7 mouse cellular contexts compared by ENCODE assay signal in genomic region chr16:16983131-16983533, GRCm38 (mm10). TPM values are rescaled to one million over a fixed set of nuclear protein-coding genes. Genes with fewer than 3 reads are reported as not detected.
DNase-seq lines count a peak whose midpoint lies in the region; ATAC-seq lines count a peak whose summit lies in the region.

TSS of gene Mapk1 (plus strand) at chr16:16983382.

- H3K27me3 ChIP-seq in embryonic facial prominence, embryonic 11.5 days (ENCODE audit: control insufficient read depth, insufficient read depth, low read length) = no peaks in the 10 kb centered on the region
- no peaks in the 10 kb centered on the region for H3K27me3 ChIP-seq in limb, embryonic 10.5 days (ENCODE audit: low read depth, poor library complexity, severe bottlenecking)
- H3K27me3 ChIP-seq in midbrain, embryonic 13.5 days = no peaks in the 10 kb centered on the region

- ATAC-seq in embryonic facial prominence, embryonic 11.5 days (replicated peaks; ENCODE audit: insufficient number of reproducible peaks, low FRiP score, low TSS enrichment, low read depth) = peak; percentile 94
- peak; percentile 98 for ATAC-seq in granulocyte monocyte progenitor cell, adult 5-6 weeks (replicated peaks; ENCODE audit: poor library complexity, severe bottlenecking)
- peak; percentile 98 for ATAC-seq in midbrain, embryonic 13.5 days

- H3K9me3 ChIP-seq in embryonic facial prominence, embryonic 11.5 days (replicated peaks; ENCODE audit: control insufficient read depth, low read length) = no peaks in the 10 kb centered on the region
- no peaks in the 10 kb centered on the region for H3K9me3 ChIP-seq in limb, embryonic 10.5 days (replicated peaks)
- H3K9me3 ChIP-seq in midbrain, embryonic 13.5 days = no peaks in the 10 kb centered on the region

- H3K27ac ChIP-seq in embryonic facial prominence, embryonic 11.5 days (replicated peaks; ENCODE audit: low read depth, low read length) = peak within 1 kb of the TSS; percentile 72
- peak within 1 kb of the TSS; percentile 98 for H3K27ac ChIP-seq in limb, embryonic 10.5 days
- peak within 1 kb of the TSS; percentile 97 for H3K27ac ChIP-seq in midbrain, embryonic 13.5 days

- DNase-seq in adrenal gland, postnatal 14 days = peak; percentile 97
- peak; percentile 96 for DNase-seq in embryonic facial prominence, embryonic 11.5 days (ENCODE audit: low spot score)
- DNase-seq in kidney, adult 11 months = peak; percentile 94
- peak; percentile 95 for DNase-seq in limb, embryonic 10.5 days (ENCODE audit: low spot score)
- peak; percentile 90 for DNase-seq in spleen, adult 12 weeks (ENCODE audit: low spot score)

- WGBS in embryonic facial prominence, embryonic 11.5 days = under 1% methylated on average over 35 of the region's 35 CpGs
- WGBS in limb, embryonic 10.5 days = under 1% methylated on average over 35 of the region's 35 CpGs
- WGBS in midbrain, embryonic 13.5 days = under 1% methylated on average over 33 of the region's 35 CpGs

- peaks cover 2% of the 10 kb centered on the region for H3K36me3 ChIP-seq in embryonic facial prominence, embryonic 11.5 days (replicated peaks; ENCODE audit: control insufficient read depth, insufficient read depth, low read depth, low read length)
- H3K36me3 ChIP-seq in limb, embryonic 10.5 days = peaks cover 23% of the 10 kb centered on the region
- H3K36me3 ChIP-seq in midbrain, embryonic 13.5 days = peaks cover 6% of the 10 kb centered on the region; the same call in 1 of the 2 replicates

- peak within 1 kb of the TSS; percentile 69 for H3K4me2 ChIP-seq in embryonic facial prominence, embryonic 11.5 days (ENCODE audit: low read depth, low read length)
- peak within 1 kb of the TSS; percentile 63 for H3K4me2 ChIP-seq in midbrain, embryonic 13.5 days (replicated peaks)

- H3K9ac ChIP-seq in embryonic facial prominence, embryonic 11.5 days (replicated peaks; ENCODE audit: low read length) = peak within 1 kb of the TSS; percentile 95
- H3K9ac ChIP-seq in midbrain, embryonic 13.5 days (replicated peaks) = peak within 1 kb of the TSS; percentile 97

- H3K4me3 ChIP-seq in embryonic facial prominence, embryonic 11.5 days (ENCODE audit: low read depth, low read length) = peak within 1 kb of the TSS; percentile 98
- peak within 1 kb of the TSS; percentile 96 for H3K4me3 ChIP-seq in limb, embryonic 10.5 days
- peak within 1 kb of the TSS; percentile 99 for H3K4me3 ChIP-seq in midbrain, embryonic 13.5 days (replicated peaks)

- H3K4me1 ChIP-seq in embryonic facial prominence, embryonic 11.5 days (ENCODE audit: control insufficient read depth, insufficient read depth, low read length) = no peaks in the 10 kb centered on the region
- peaks cover 3% of the 10 kb centered on the region; the same call in 1 of the 2 replicates for H3K4me1 ChIP-seq in limb, embryonic 10.5 days
- peaks cover 29% of the 10 kb centered on the region for H3K4me1 ChIP-seq in midbrain, embryonic 13.5 days (replicated peaks)

RNA-seq across cellular contexts. Expression of gene Mapk1, which starts in this region (rescaled TPM):
- total RNA-seq in adrenal gland, postnatal 14 days (2021) = 179 and 204 TPM in 2 replicates
- polyA plus RNA-seq in embryonic facial prominence, embryonic 11.5 days (2014; fragmentation: Nextera tagmentation; extraction: Ambion mirVana) = 182 and 185 TPM in 2 replicates
- 119 and 120 TPM in 2 replicates for total RNA-seq in granulocyte monocyte progenitor cell, adult 5-6 weeks (2014; fragmentation: Nextera tagmentation)
- 129 and 130 TPM in 2 replicates for total RNA-seq in granulocyte monocyte progenitor cell, adult 5-6 weeks (2017)
- polyA plus RNA-seq in limb, embryonic 10.5 days (2016; fragmentation: Nextera tagmentation; extraction: Ambion mirVana) = 138 and 141 TPM in 2 replicates
- polyA plus RNA-seq in midbrain, embryonic 13.5 days (2015; fragmentation: Nextera tagmentation; extraction: Ambion mirVana) = 160 and 173 TPM in 2 replicates

Comparison
In these comparisons a context has a peak if more than half of its experiments do, and no peak if none do; other contexts are left out.
1. Peak in every context shown above with its lines: DNase-seq, ATAC-seq, H3K4me3 ChIP-seq and H3K27ac ChIP-seq.